Mouse (Mus musculus) T-helper 17 cell (primary cell): Measurements from ENCODE around the gene Slc24a4.

ENCODE experiments used
- in situ Hi-C, 2 experiments: fragments of 300-600 bp; cut with MboI, MseI; formaldehyde crosslinking; loops; 1 replicate in 1 of 2; 2 replicates in 1 of 2; pipeline ENCODE4 v1.15.1; 2025; ENCODE audit warnings: high pct_unique_total_duplicates in 2 of 2

The Slc24a4 gene

DNA sequence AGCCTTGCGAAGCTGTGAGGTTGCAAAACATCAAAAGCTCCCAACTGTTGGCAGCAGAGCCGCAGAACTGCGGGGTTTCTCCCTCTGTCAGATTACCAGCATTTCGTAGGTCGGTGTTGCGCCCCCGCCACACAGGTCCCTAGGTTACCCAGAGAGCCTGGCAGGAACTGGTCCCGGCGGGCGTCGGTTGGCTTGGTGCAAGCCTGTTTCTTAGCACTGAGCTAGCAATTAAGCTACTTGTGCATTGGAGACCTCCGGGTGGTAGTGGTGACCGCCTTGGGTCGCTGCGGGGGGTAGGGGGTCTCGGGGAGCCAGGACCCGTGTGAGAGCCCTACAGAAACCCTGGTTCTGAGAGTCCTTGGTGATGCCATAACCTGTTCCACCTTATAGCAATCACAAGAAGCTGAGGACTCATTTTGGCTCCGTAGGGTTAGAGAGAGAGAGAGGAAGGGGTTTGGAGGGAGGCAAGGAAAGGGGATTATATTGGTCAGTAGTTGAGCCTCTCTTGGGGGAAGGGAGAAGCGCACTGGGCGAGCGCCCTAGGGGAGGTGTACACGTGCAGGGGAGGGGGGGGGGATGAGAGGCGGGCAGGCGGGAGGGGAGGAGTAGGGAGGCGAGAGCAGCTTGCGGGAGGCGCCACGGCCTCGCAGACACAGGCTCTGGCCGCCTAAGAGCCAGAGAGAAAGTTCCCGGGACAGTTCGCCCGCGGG lies at the start of gene Slc24a4:
Gene Slc24a4, plus strand, starts transcription at position 653 of the 710 bp plus-strand sequence.
- in situ Hi-C loops = no loop called here

DNA sequence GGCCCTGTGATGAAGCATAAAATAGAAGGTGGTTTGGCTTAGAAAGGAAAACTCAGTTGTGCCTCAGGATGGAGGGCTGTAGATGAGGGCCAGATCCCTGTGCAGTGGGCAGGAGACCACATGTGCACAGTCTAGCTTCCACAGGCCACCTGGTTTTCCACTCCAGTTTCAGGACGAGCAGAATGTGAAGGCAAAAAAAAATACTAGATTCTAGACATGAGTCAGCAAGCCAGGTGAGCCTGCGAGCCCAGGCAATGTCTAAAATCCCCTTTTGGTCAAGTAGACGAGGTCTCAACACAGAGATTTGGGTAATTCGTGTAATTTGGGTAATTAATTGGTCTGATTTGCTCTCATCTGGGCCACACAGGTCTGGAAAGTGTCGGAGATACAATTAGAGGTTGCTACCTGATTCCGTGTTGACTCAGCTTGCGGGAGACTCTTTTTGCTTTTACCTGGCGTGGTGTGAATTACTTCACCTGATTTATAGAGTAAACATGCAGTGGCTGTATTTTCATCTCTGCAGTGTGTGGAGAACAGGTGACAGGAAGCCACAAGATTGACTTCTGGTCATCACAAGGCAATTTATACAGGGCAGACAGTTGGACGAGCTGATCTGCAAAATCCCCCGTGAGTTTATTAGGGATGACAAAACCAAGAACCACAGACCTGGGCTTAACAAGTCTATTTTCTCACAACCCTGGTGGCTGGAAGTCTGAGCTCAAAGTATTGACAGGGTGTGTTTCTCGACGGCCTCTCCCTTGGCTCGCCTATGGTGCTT lies 45.7 kb upstream of the Slc24a4 start:
- in situ Hi-C loops = no loop called here

DNA sequence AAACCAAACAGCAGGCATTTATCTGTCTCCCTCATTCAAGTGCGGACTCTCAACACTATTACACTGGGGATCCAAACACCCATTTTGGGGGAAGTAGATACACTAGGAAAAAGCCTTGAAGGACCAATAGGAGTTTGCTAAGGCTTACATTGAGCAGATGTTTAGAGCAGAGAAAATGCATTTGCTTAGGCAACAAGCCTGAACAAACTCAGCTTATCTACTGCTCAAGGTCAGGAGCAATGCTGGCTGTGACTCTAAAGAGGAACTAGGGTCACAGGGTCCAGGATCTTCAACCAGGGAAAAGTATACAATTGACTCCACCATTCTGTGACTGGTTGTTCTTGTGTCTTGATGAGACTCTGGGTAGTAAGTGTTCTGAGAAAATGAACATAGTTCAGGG lies 38.0 kb upstream of the Slc24a4 start:
- in situ Hi-C loops = no loop called here

- in situ Hi-C loops = no loop called here
These were observed 36.0 kb upstream of the Slc24a4 start for GRCm38 (mm10) chr12:102092342-102093094.

DNA sequence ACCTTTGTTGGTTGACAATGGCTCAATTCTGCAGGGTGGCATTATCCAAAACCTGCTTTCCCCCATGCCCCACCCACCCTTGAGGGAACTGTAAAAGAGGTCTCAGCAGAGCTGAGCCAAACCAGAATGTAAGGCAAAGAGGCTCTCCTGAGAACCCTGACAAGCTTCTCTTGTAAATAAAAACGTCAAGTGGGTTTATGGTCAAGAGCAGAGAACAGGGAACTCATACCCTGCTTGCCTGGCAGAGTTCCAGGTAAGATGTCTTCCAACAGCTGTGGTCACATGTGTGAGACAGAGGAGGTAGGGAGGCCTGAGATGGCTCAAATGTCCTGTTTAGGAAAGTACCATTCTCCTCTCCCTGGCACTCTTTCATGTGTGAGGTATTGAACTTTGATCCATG lies 22.5 kb upstream of the Slc24a4 start:
- in situ Hi-C loops = no loop called here

DNA sequence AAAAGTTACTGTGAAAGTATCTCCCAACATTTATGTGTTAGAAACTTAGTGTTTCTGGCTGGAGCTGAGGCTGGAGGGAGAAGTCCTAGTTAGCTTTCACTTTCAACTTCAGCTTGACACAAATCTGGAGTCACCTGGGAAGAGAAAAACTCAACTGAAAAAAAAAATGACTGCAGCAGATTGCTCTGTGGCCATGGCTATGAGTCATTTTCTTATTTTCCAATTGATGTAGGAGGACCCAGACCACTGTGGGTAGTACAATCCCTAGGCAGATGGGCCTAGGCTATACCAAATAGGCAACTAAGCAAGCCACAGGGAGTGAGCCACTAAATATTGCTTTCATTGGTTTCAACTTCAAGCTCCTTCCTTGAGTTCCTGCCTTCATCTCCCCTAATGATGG lies 19.7 kb upstream of the Slc24a4 start:
- in situ Hi-C loops = no loop called here

DNA sequence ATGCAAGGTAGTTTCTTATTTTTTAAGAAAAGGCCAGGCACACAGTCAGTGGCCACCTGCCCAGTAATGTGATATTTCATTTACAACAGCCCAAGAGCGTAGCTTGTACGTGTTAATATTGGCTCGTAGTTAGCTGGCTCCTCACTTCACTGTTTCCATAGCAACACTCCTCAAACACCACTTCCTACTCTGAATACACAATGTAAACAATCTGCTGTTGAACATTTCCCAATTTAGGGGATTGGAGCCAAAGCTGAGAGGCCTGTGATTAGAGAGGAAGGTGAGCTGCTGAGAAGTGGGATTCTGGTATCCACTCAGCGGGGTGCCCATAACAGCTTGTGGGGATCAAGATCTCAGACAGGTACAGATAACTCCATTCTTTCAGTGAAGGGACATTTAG lies 16.0 kb upstream of the Slc24a4 start:
- in situ Hi-C loops = loop anchor here in 1 of 2 experiments (10.0 kb wide), 1 partner anchor 1352 kb away; no protein-coding TSS in a partner anchor

DNA sequence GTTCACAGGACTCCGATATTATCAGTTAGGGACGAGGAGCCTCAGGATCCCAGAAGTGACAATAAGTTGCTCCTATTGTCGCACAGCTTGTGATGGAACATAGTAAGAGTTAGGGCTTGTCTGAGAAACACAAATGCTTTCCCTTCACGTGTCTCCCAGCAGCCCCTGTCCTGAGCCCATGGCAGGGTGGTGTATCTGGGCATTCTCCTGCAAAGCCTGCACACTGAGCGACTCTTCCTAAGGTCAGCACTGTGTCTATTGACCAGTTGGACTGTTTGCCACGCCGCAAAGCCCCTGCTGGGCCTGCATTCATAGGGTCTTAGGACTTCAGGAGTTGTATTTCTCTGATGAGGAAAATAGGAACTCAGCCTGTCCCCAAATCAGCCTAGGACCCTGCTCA lies 15.6 kb upstream of the Slc24a4 start:
- in situ Hi-C loops = loop anchor here in 1 of 2 experiments (10.0 kb wide), 1 partner anchor 1352 kb away; no protein-coding TSS in a partner anchor

DNA sequence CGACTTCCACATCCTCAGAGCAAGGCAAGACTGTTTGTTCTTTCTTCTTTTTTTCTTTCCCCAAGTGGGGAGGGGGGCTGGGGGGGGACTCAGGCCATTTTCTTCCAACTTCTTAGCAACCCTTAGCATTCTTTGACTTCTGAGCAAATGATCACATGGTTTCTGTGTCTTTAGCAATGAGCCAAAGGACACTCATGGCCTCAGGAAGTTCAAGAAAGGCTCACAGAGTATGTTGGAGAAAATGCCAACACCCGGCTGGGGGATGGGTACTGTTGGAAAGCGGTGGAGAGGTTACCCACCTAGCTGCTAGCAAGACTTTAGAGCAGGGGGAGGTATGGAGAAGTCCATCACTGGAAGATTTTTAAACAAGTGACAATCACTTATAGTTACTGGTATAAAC lies 15.1 kb upstream of the Slc24a4 start:
- in situ Hi-C loops = loop anchor here in 1 of 2 experiments (10.0 kb wide), 1 partner anchor 1351 kb away; no protein-coding TSS in a partner anchor

- in situ Hi-C loops = loop anchor here in 1 of 2 experiments (10.0 kb wide), 1 partner anchor 1348 kb away; no protein-coding TSS in a partner anchor
These were observed 12.0 kb upstream of the Slc24a4 start for GRCm38 (mm10) chr12:102116580-102116979.

- in situ Hi-C loops = loop anchor here in 1 of 2 experiments (10.0 kb wide), 1 partner anchor 1347 kb away; no protein-coding TSS in a partner anchor
These were observed 10.5 kb upstream of the Slc24a4 start for GRCm38 (mm10) chr12:102118014-102118413.

GRCm38 (mm10) chr12:102127601-102128000 lies 932 bp upstream of the Slc24a4 start:
- in situ Hi-C loops = no loop called here

- in situ Hi-C loops = no loop called here
These were observed 416 bp downstream of the Slc24a4 start for GRCm38 (mm10) chr12:102128791-102129507.

DNA sequence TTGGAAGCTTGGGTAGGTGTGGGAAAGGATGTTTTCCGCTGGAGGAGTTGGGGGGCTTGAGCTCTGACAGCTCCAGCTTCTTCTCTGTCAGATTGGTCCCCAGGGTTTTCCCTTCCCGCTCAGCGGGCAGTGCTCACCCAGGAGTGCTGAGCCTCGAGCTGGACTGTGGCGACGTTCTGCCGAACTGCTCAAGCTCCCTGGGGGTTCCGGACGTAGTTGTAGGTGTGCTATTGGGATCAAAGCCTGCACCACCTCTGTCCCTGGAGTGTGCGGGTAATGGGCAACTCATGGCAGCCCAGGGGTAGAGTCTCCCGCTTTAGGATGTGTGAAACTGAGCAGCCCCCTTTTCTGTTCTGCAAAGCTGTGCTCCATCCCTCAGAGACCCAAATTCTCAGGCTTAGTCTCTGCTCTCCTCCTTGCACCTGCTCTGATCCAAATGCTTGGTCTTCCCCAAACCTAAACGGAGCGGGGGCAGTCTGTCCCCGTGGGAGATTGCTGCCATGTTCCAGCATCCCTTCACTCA lies 1.0 kb downstream of the Slc24a4 start:
- in situ Hi-C loops = no loop called here

GRCm38 (mm10) chr12:102139710-102140109 lies 11.2 kb downstream of the Slc24a4 start:
- in situ Hi-C loops = loop anchor here in 1 of 2 experiments (10.0 kb wide), 1 partner anchor 1035 kb away; no protein-coding TSS in a partner anchor

GRCm38 (mm10) chr12:102141330-102141729 lies 12.8 kb downstream of the Slc24a4 start:
- in situ Hi-C loops = loop anchor here in 1 of 2 experiments (10.0 kb wide), 1 partner anchor 1037 kb away; no protein-coding TSS in a partner anchor

DNA sequence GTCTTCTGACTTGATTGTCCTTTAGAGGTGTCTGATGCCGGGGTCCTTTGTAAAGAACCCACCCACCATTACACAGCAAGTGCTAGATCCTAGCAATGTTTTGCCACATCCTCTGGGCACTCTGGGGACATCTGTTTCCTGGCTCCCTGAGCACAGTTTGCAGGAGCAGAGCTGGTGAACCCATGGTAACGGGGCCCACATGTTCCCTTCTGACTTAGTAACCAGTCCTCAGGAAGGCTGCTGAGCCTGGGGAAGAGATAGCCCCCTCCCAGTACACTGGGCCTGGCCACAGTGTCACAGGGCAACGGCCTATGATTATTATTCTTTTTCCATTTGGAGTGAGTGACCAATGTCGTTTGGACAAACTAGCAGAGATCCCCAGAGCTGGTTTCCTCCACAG lies 19.1 kb downstream of the Slc24a4 start:
- in situ Hi-C loops = loop anchor here (5.0 to 10.0 kb wide), 2 partner anchors 50 to 1043 kb away; no protein-coding TSS in a partner anchor

DNA sequence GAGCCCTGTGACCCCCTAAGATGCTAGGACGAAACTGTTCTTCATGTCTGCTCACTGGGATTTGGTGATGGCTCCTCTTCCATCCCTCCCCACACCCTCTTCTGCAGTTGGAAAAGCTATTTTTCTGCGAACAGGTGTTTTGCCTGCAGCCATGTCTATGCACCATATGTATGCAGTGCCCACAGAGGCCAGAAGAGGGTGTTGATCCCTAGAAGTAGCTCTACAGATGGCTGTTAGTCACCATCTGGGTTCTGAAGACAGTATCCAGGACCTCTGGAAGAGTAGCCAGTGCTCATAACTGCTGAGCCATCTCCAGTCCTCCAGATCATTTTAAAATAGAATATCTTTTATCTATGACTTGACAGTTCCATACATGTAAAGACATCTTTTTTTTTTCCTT lies 20.2 kb downstream of the Slc24a4 start:
- in situ Hi-C loops = loop anchor here (5.0 to 10.0 kb wide), 2 partner anchors 51 to 1044 kb away; no protein-coding TSS in a partner anchor

GRCm38 (mm10) chr12:102151185-102151584 lies 22.7 kb downstream of the Slc24a4 start:
- in situ Hi-C loops = no loop called here

- in situ Hi-C loops = no loop called here
These were observed 25.3 kb downstream of the Slc24a4 start for GRCm38 (mm10) chr12:102153796-102154195.
